Mouse (Mus musculus): ENCODE data around the gene Ccl2. TPM values are rescaled to one million over a fixed set of nuclear protein-coding genes. Genes with fewer than 3 reads are reported as not detected.

The Ccl2 gene
- polyA plus RNA-seq (2014; fragmentation: Nextera tagmentation; extraction: Ambion mirVana) = 3.6 TPM in 1 of 2 replicates, not detected in the other

DNA sequence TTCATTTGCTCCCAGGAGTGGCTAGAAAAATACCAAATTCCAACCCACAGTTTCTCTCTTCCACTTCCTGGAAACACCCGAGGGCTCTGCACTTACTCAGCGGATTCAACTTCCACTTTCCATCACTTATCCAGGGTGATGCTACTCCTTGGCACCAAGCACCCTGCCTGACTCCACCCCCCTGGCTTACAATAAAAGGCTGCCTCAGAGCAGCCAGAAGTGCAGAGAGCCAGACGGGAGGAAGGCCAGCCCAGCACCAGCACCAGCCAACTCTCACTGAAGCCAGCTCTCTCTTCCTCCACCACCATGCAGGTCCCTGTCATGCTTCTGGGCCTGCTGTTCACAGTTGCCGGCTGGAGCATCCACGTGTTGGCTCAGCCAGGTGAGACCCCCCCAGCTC lies at the start of gene Ccl2:
Gene Ccl2 (plus strand): TSS at position 216 of the 400 bp plus-strand sequence.
- Histone ChIP-seq H3K4me2 (ENCODE audit: low read length) (no peak within 1 kb of the TSS), H3K27ac (replicated peaks; ENCODE audit: low read depth, low read length) (no peak within 1 kb of the TSS), H3K27me3 (ENCODE audit: control insufficient read depth, insufficient read depth, low read length) (no peaks in the 10 kb centered on the region), H3K4me3 (replicated peaks; ENCODE audit: low read depth, low read length) (no peak within 1 kb of the TSS), H3K9me3 (ENCODE audit: control insufficient read depth, low read length) (no peaks in the 10 kb centered on the region), H3K4me1 (ENCODE audit: control insufficient read depth, insufficient read depth, low read length) (no peaks in the 10 kb centered on the region), H3K9ac (replicated peaks; ENCODE audit: low read length) (no peak within 1 kb of the TSS), H3K36me3 (ENCODE audit: control insufficient read depth, insufficient read depth, low read length) (no peaks in the 10 kb centered on the region)
- WGBS = 54% methylated on average over 5 of the region's 5 CpGs
- no peak for ATAC-seq (ENCODE audit: low FRiP score, low TSS enrichment)
- peak; percentile 48 for DNase-seq

DNA sequence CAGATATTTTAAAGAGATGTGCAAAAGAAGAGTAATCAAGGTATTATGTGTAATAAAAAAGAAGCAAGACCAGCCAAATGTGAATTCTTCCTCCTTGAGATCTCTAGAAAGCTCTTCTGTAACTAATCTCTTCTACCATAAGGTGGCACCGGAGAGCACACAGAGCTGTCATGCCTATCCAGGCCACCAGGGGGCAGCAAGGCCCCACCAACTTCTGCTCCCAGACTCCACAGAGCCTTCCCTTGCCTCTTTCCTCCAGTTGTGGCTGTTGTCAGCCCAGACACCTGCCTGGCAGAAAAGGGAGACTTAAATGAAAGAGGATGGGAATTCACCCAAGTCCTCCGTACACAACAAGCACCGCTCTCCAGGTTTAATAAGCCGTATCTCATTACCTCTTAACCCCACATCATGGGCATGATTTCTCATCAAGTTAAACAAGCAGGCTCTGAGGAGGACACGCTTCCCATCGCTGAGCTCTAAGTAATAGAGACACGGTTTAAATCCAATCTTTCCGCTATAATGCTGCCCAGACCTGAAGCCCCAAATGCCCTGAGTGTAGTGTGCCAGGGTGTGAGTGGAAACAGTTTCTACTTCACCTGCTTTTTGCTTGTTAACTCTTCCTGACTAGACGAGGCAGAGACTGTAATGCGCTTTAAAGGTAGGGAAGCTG lies 39.1 kb upstream of the Ccl2 start:
- WGBS = 66% methylated on average over 10 of the region's 10 CpGs
- no peaks in the 10 kb centered on the region for H3K27me3 ChIP-seq (ENCODE audit: control insufficient read depth, insufficient read depth, low read length)
- no peak overlapping the region for H3K4me3 ChIP-seq (replicated peaks; ENCODE audit: low read depth, low read length)
- no peak overlapping the region for H3K9ac ChIP-seq (replicated peaks; ENCODE audit: low read length)
- H3K9me3 ChIP-seq (ENCODE audit: control insufficient read depth, low read length) = no peaks in the 10 kb centered on the region
- no peak overlapping the region for H3K27ac ChIP-seq (replicated peaks; ENCODE audit: low read depth, low read length)
- ATAC-seq (ENCODE audit: low FRiP score, low TSS enrichment) (no peak), DNase-seq (peak; percentile 86)
- H3K4me2 ChIP-seq (ENCODE audit: low read length) = no peak overlapping the region
- no peaks in the 10 kb centered on the region for H3K36me3 ChIP-seq (ENCODE audit: control insufficient read depth, insufficient read depth, low read length)
- no peaks in the 10 kb centered on the region for H3K4me1 ChIP-seq (ENCODE audit: control insufficient read depth, insufficient read depth, low read length)

DNA sequence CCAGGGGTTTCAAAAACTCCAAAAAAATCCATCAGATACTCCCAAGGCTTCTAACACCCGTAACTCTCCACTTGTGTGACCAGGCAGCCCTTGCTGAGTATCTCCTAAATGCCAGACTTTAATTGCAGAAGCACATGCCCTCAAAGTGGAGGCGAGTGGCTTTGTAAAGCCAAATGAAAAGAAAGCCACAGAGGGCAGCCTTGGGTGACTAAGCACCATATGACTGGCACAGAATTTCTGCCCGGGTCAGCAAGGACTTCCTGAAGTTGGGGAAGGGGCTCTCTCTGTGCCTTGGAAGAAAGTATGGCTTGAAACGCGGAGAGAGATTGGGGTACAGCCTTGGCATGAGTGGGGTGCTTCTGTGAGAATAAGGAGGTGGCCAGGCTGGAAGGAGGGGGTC lies 38.3 kb upstream of the Ccl2 start:
- Histone ChIP-seq H3K36me3 (ENCODE audit: control insufficient read depth, insufficient read depth, low read length) (no peaks in the 10 kb centered on the region), H3K9ac (replicated peaks; ENCODE audit: low read length) (no peak overlapping the region), H3K4me3 (replicated peaks; ENCODE audit: low read depth, low read length) (no peak overlapping the region), H3K4me1 (ENCODE audit: control insufficient read depth, insufficient read depth, low read length) (no peaks in the 10 kb centered on the region), H3K27ac (replicated peaks; ENCODE audit: low read depth, low read length) (no peak overlapping the region), H3K27me3 (ENCODE audit: control insufficient read depth, insufficient read depth, low read length) (no peaks in the 10 kb centered on the region), H3K4me2 (ENCODE audit: low read length) (no peak overlapping the region), H3K9me3 (ENCODE audit: control insufficient read depth, low read length) (no peaks in the 10 kb centered on the region)
- ATAC-seq (ENCODE audit: low FRiP score, low TSS enrichment) (no peak), DNase-seq (no peak)
- WGBS = 92% methylated on average over 5 of the region's 5 CpGs

DNA sequence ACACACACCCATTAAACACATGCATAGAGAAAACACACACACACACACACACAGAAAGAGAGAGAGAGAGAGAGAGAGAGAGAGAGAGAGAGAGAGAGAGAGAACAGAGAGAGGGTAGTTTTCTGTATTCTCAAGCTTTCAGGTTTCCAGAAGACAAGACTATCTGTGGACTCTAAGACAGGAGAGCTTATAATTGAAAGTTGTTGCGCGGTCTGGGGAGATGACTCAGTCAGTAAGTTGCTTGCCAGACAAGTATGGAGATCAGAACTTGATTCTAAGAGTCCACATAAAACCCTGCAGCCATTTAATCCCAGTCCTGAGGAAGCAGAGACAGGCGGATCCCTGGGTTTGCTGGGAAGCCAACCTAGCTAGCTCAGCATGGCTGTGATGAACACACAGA lies 36.7 kb upstream of the Ccl2 start:
- no peaks in the 10 kb centered on the region for H3K4me1 ChIP-seq (ENCODE audit: control insufficient read depth, insufficient read depth, low read length)
- H3K36me3 ChIP-seq (ENCODE audit: control insufficient read depth, insufficient read depth, low read length) = no peaks in the 10 kb centered on the region
- H3K27ac ChIP-seq (replicated peaks; ENCODE audit: low read depth, low read length) = no peak overlapping the region
- ATAC-seq (ENCODE audit: low FRiP score, low TSS enrichment) (no peak), DNase-seq (no peak)
- no peak overlapping the region for H3K4me3 ChIP-seq (replicated peaks; ENCODE audit: low read depth, low read length)
- H3K9ac ChIP-seq (replicated peaks; ENCODE audit: low read length) = no peak overlapping the region
- H3K9me3 ChIP-seq (ENCODE audit: control insufficient read depth, low read length) = no peaks in the 10 kb centered on the region
- 91% methylated on average over 3 of the region's 3 CpGs for WGBS
- H3K27me3 ChIP-seq (ENCODE audit: control insufficient read depth, insufficient read depth, low read length) = no peaks in the 10 kb centered on the region
- H3K4me2 ChIP-seq (ENCODE audit: low read length) = no peak overlapping the region

DNA sequence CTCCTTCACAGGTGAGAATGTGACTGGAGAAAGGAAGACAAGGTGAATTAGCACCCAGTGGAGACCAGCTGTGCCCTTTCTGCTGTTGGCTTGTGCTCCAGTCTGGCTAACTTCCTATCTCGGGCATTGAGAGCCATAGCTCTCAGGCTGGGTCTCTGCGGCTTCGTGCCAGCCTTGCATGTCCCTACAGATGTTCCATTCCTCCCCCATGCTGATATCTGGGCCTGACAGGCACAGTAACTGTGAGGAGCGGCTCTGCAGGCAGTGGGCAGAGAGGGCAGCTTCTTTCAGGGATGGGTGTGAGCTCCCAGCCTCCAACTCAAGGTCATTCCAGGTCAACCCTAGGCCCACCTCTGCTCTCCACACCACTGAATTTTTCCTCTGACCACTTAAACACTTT lies 35.9 kb upstream of the Ccl2 start:
- ATAC-seq (ENCODE audit: low FRiP score, low TSS enrichment) (no peak), DNase-seq (no peak)
- H3K4me1 ChIP-seq (ENCODE audit: control insufficient read depth, insufficient read depth, low read length) = no peaks in the 10 kb centered on the region
- H3K27ac ChIP-seq (replicated peaks; ENCODE audit: low read depth, low read length) = no peak overlapping the region
- WGBS = 80% methylated on average over 4 of the region's 4 CpGs
- H3K9ac ChIP-seq (replicated peaks; ENCODE audit: low read length) = no peak overlapping the region
- H3K4me2 ChIP-seq (ENCODE audit: low read length) = no peak overlapping the region
- no peaks in the 10 kb centered on the region for H3K36me3 ChIP-seq (ENCODE audit: control insufficient read depth, insufficient read depth, low read length)
- H3K9me3 ChIP-seq (ENCODE audit: control insufficient read depth, low read length) = no peaks in the 10 kb centered on the region
- H3K27me3 ChIP-seq (ENCODE audit: control insufficient read depth, insufficient read depth, low read length) = no peaks in the 10 kb centered on the region
- no peak overlapping the region for H3K4me3 ChIP-seq (replicated peaks; ENCODE audit: low read depth, low read length)

DNA sequence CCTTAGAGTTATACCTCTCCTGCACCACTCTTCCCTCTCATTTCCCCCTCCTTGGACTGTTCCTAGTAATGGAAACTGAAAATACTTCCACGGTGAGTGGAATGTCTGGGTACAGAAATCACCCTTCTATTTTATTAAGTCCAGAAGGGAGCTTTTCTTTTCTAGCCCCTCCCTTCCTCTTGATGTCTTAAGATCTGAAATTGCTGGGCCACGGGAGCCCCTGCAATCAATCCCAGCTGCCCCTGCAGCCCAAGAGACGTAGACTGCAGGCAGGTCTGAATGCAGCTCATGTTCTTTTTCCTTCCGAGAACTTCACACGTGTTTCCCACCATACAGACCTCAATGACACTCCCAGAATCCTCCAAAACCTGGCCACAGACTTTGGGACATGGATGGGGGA lies 34.8 kb upstream of the Ccl2 start:
- H3K9me3 ChIP-seq (ENCODE audit: control insufficient read depth, low read length) = no peaks in the 10 kb centered on the region
- H3K9ac ChIP-seq (replicated peaks; ENCODE audit: low read length) = no peak overlapping the region
- WGBS = 65% methylated on average over 5 of the region's 5 CpGs
- H3K27ac ChIP-seq (replicated peaks; ENCODE audit: low read depth, low read length) = no peak overlapping the region
- no peaks in the 10 kb centered on the region for H3K27me3 ChIP-seq (ENCODE audit: control insufficient read depth, insufficient read depth, low read length)
- no peaks in the 10 kb centered on the region for H3K4me1 ChIP-seq (ENCODE audit: control insufficient read depth, insufficient read depth, low read length)
- H3K36me3 ChIP-seq (ENCODE audit: control insufficient read depth, insufficient read depth, low read length) = no peaks in the 10 kb centered on the region
- no peak for ATAC-seq (ENCODE audit: low FRiP score, low TSS enrichment)
- H3K4me2 ChIP-seq (ENCODE audit: low read length) = no peak overlapping the region
- no peak for DNase-seq
- H3K4me3 ChIP-seq (replicated peaks; ENCODE audit: low read depth, low read length) = no peak overlapping the region

DNA sequence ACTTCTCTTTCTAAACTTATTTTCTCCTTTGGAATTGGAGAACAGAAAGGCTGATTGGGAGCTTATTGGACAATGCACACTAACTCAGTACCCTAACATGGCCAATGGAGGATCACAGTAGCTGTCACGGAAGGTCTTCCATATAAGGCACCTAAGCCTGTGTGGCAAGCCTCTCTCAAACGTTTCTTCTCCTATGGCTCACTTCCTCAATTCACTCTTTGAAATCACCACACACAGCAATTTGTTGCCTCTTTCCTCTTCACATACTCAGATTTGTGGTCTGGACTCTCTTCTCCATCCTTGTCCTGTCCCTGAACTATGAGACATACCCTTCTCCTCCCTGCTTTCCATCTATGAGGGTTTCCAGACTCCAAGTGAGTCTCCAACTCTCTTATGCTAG lies 30.6 kb upstream of the Ccl2 start:
- Histone ChIP-seq H3K9me3 (ENCODE audit: control insufficient read depth, low read length) (no peaks in the 10 kb centered on the region), H3K4me3 (replicated peaks; ENCODE audit: low read depth, low read length) (no peak overlapping the region), H3K27ac (replicated peaks; ENCODE audit: low read depth, low read length) (no peak overlapping the region), H3K27me3 (ENCODE audit: control insufficient read depth, insufficient read depth, low read length) (no peaks in the 10 kb centered on the region), H3K4me2 (ENCODE audit: low read length) (no peak overlapping the region), H3K36me3 (ENCODE audit: control insufficient read depth, insufficient read depth, low read length) (no peaks in the 10 kb centered on the region), H3K9ac (replicated peaks; ENCODE audit: low read length) (no peak overlapping the region), H3K4me1 (ENCODE audit: control insufficient read depth, insufficient read depth, low read length) (no peaks in the 10 kb centered on the region)
- DNase-seq = no peak
- no peak for ATAC-seq (ENCODE audit: low FRiP score, low TSS enrichment)
- WGBS = 80% methylated on average over 2 of the region's 2 CpGs

DNA sequence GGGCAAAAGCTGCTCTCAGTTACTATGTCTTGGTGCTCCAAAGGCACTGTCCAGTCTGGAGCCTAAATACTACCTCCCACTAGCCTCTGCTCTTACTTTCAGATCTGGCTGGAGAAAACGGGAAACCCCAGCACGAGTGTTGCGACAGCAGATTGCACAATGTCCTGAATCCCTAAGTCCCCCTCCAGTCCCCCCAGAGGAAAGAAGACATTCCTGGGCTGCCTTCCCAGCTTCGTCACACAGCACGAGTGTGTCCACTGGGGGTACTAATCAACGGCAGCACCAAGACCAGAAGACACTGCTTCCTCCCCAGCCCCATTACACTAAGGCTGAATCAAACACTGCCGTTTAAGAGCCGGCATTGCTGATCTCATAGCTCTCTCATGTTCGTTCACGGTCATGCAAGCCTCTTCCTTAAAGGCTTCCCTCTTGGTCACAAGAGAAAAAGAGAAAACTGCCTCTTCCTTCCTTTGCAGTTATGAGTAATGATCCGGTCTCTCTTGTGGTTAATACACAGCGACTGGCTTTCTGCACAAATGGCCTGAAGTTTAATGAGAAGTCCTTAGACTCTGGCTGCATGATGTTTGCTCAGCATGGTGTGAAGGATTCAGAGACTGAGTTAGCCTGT lies 28.5 kb upstream of the Ccl2 start:
- H3K36me3 ChIP-seq (ENCODE audit: control insufficient read depth, insufficient read depth, low read length) = no peaks in the 10 kb centered on the region
- no peaks in the 10 kb centered on the region for H3K9me3 ChIP-seq (ENCODE audit: control insufficient read depth, low read length)
- no peak overlapping the region for H3K4me2 ChIP-seq (ENCODE audit: low read length)
- ATAC-seq (ENCODE audit: low FRiP score, low TSS enrichment) (no peak), DNase-seq (no peak)
- H3K27ac ChIP-seq (replicated peaks; ENCODE audit: low read depth, low read length) = no peak overlapping the region
- no peak overlapping the region for H3K9ac ChIP-seq (replicated peaks; ENCODE audit: low read length)
- 61% methylated on average over 12 of the region's 12 CpGs for WGBS
- no peak overlapping the region for H3K4me3 ChIP-seq (replicated peaks; ENCODE audit: low read depth, low read length)
- H3K4me1 ChIP-seq (ENCODE audit: control insufficient read depth, insufficient read depth, low read length) = no peaks in the 10 kb centered on the region
- H3K27me3 ChIP-seq (ENCODE audit: control insufficient read depth, insufficient read depth, low read length) = no peaks in the 10 kb centered on the region

DNA sequence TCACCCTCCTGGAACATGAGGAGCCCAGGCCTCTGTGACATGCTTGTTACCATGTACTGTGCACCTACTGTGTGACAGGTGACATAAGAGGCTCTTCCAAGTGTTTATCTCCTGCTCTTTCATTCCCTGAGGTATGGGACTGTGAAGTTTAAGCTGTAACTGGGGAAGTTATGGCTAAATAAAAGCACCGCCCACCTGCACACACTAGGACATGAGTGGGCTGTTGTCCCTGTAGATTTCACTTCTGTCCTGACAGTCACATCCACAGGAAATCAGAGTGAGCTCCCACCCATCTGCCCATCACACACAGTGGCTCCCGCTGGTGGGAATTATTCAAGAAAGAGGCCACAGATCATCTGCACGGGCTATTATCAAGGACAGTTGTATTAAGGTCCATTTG lies 25.3 kb upstream of the Ccl2 start:
- Histone ChIP-seq H3K4me2 (ENCODE audit: low read length) (no peak overlapping the region), H3K9ac (replicated peaks; ENCODE audit: low read length) (no peak overlapping the region), H3K4me3 (replicated peaks; ENCODE audit: low read depth, low read length) (no peak overlapping the region), H3K4me1 (ENCODE audit: control insufficient read depth, insufficient read depth, low read length) (no peaks in the 10 kb centered on the region), H3K27me3 (ENCODE audit: control insufficient read depth, insufficient read depth, low read length) (no peaks in the 10 kb centered on the region), H3K36me3 (ENCODE audit: control insufficient read depth, insufficient read depth, low read length) (no peaks in the 10 kb centered on the region), H3K27ac (replicated peaks; ENCODE audit: low read depth, low read length) (no peak overlapping the region), H3K9me3 (ENCODE audit: control insufficient read depth, low read length) (no peaks in the 10 kb centered on the region)
- 95% methylated on average over 3 of the region's 3 CpGs for WGBS
- ATAC-seq (ENCODE audit: low FRiP score, low TSS enrichment) = no peak
- no peak for DNase-seq

Data from midbrain, embryonic 14.5 days (tissue).